Mouse (Mus musculus) ovary, postnatal 14 days (tissue): ENCODE data around the gene Recql5.

Source experiments
- DNase-seq: peaks from one replicate; pipeline ENCODE4 v3.0.0; 2022; ENCODE audit warnings: low spot score

The Recql5 gene

GRCm38 (mm10) chr11:115933108-115933746 lies at the start of gene Recql5, which contains the start of gene Sap30bp:
Gene Recql5, minus strand, starts transcription at chr11:115933477.
Gene Sap30bp, plus strand, starts transcription at chr11:115933282.
- DNase-seq: peak; percentile 96

GRCm38 (mm10) chr11:115982472-115982871 lies 49.2 kb upstream of the Recql5 start:
- no peak for DNase-seq

- no peak for DNase-seq
Measured at GRCm38 (mm10) chr11:115975544-115975943, 42.3 kb upstream of the Recql5 start.

GRCm38 (mm10) chr11:115975083-115975420 lies 41.8 kb upstream of the Recql5 start:
- no peak for DNase-seq

GRCm38 (mm10) chr11:115974309-115975082 lies 41.2 kb upstream of the Recql5 start, which contains the start of gene Itgb4:
Gene Itgb4, plus strand, starts transcription at chr11:115974709.
- peak; percentile 38 for DNase-seq

- DNase-seq: no peak
Measured at GRCm38 (mm10) chr11:115971016-115971415, 37.7 kb upstream of the Recql5 start.

GRCm38 (mm10) chr11:115970006-115970673 lies 36.9 kb upstream of the Recql5 start:
- DNase-seq: no peak

- no peak for DNase-seq
Measured at GRCm38 (mm10) chr11:115968731-115969405, 35.6 kb upstream of the Recql5 start.

GRCm38 (mm10) chr11:115964977-115965604 lies 31.8 kb upstream of the Recql5 start:
- peak; percentile 49 for DNase-seq

GRCm38 (mm10) chr11:115962651-115963412 lies 29.6 kb upstream of the Recql5 start:
- DNase-seq: no peak

GRCm38 (mm10) chr11:115959018-115959417 lies 25.7 kb upstream of the Recql5 start:
- no peak for DNase-seq

- DNase-seq: no peak
Measured at GRCm38 (mm10) chr11:115957971-115958370, 24.7 kb upstream of the Recql5 start.

- DNase-seq: no peak
Measured at GRCm38 (mm10) chr11:115956453-115956852, 23.2 kb upstream of the Recql5 start.

- no peak for DNase-seq
Measured at GRCm38 (mm10) chr11:115955195-115955858, 22.1 kb upstream of the Recql5 start.

- no peak for DNase-seq
Measured at GRCm38 (mm10) chr11:115954712-115955111, 21.4 kb upstream of the Recql5 start.

GRCm38 (mm10) chr11:115950719-115951118 lies 17.4 kb upstream of the Recql5 start:
- no peak for DNase-seq

GRCm38 (mm10) chr11:115948316-115948715 lies 15.0 kb upstream of the Recql5 start:
- DNase-seq: no peak

GRCm38 (mm10) chr11:115946221-115946828 lies 13.0 kb upstream of the Recql5 start:
- no peak for DNase-seq

- DNase-seq: no peak
Measured at GRCm38 (mm10) chr11:115945247-115945646, 12.0 kb upstream of the Recql5 start.

- no peak for DNase-seq
Measured at GRCm38 (mm10) chr11:115941980-115942379, 8.7 kb upstream of the Recql5 start.
